Mouse (Mus musculus) kidney, adult 2 months (tissue): Measurements from ENCODE around the gene Tnp2.

Experiments
- CTCF ChIP-seq: fragments of 200-500 bp; conservative IDR thresholded peaks from 2 replicates; pipeline ENCODE4 v1.5.1; 2011; ENCODE audit warnings: low read depth, mild to moderate bottlenecking, control low read depth, low read length, moderate library complexity, mixed read lengths; ENCODE audit not compliant: insufficient read depth, insufficient read length
- POLR2A ChIP-seq: fragments of 200-500 bp; IDR thresholded peaks from one replicate; pipeline ENCODE4 v1.6.1; 2011; ENCODE audit warnings: low read depth, low read length, control low read depth

DNA sequence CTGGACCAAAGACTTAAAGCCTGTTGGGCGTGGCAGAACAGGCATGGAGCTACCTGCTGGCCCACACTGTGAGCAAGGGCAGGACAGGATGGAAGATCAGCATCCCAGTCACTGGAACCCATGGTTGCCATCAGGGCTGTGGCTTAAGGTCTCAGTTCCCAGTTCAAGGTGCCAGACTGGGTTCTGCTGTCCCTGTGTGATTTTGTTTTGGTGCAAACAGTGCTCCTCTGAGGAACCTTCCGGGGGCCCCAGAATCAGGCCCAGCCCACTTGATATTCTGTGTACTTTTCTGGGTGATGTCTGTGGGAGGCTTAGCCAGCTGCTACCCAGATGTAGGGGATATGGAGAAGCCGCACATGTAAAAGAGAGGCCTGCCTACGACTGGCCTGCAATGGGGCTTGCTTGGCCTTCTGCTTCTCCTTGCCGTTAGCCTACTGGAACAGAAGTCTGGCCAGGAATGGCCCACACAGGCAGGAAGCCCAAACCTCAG, 7.8 kb downstream of the Tnp2 start:
- no peak for TF ChIP-seq POLR2A
- TF ChIP-seq CTCF = no peak
